Mouse (Mus musculus) A20 (cell line): Measurements from ENCODE around the gene Ier5.

ENCODE experiments used
- DNase-seq: peaks from one replicate; pipeline ENCODE4 v3.0.0-alpha.2; 2011; ENCODE audit warnings: low read depth, low spot score

Ier5 gene

DNA sequence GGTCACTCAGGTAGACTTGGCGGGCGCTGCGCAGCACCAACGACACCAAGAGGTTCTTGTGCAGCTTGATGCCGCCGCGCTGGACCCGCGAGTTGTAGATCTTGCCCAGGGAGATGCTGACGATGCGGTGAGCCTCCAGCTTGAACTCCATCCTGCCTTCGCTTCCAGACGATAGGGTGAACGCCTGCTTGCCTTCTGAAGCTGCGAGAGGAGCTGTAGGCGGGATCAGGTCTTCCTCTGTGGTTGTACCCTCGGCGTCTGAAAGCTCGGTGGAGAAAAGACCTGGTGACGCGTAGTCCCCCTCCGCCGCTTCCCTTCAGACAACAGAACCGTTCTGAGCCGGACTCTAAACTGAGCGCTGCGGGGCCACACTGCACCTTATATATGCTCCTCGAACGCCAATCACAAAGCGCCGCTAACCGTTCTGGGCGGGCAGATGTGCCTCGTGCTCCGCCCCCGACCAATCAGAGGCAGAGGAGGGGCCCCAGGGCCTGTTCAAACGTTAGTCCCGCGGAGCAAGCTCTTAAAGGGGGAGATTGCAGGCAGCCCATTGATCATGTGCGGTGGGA lies at the start of gene Ier5:
Gene Ier5 (minus strand): TSS at position 357 of the 569 bp plus-strand sequence.
- DNase-seq: peak; percentile 98

GRCm38 (mm10) chr1:155147228-155147627 lies 47.8 kb upstream of the Ier5 start:
- DNase-seq: peak; percentile 21

DNA sequence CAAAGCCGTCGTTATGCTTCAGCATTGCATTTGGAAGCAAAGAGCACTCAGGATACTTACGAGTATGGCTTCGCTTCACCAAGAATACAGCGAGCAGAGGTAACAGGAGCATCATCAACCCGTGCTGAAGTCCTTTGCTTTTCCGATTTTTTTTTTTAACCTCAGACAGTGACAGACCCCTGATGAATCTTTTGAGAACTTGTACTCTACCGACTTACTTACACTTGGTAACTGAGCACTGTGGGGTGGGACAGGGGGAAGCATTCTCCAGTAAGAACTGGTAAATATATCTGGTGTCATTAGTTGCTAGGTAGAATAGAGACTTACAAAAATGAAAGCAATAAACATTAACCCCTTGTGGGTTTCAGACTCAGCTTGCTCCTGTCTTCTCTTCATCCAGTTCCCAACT lies 47.1 kb upstream of the Ier5 start, which contains the start of gene Mr1:
Gene Mr1 (minus strand): TSS at position 243 of the 409 bp plus-strand sequence.
- DNase-seq: peak; percentile 86

DNA sequence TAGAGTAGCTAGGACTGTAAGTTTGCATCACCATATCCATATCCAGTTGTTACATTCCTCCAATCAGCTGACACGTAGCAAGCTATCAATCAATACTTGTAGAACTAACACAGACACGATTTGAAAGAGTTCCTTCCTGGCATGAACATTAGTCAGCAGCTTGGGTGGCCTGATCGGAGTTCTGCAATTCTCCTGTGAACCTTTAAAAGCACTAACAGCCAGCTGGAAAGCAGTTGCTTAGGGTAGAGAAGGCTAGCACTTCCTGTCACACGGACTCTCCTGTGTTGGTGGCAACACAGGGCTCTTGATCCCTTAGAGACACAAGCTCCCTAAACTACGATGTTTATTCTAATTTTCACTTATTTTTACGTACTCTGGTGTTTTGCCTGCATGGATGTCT lies 46.2 kb upstream of the Ier5 start:
- DNase-seq: peak; percentile 53

DNA sequence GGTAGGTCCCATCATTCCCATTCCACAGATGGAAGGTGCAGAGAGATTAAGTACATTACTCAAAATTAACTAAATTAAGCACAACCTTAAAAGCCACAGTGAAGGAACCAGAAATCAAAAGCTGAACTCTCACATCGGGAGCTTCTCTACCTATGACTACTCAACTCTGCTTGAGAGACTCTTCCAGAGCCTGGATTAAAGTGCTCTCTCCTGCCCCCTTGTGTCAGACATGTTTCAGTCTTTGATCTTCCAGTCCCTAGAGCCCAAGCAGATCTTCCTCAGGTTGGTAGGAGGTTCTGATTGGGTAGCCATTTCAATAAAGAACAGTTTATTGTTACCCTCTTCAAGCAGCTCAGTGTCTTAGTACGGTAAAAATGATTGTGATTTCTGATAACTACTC lies 40.6 kb upstream of the Ier5 start:
- peak; percentile 79 for DNase-seq

- no peak for DNase-seq
These were observed 39.4 kb upstream of the Ier5 start for GRCm38 (mm10) chr1:155138795-155139194.

DNA sequence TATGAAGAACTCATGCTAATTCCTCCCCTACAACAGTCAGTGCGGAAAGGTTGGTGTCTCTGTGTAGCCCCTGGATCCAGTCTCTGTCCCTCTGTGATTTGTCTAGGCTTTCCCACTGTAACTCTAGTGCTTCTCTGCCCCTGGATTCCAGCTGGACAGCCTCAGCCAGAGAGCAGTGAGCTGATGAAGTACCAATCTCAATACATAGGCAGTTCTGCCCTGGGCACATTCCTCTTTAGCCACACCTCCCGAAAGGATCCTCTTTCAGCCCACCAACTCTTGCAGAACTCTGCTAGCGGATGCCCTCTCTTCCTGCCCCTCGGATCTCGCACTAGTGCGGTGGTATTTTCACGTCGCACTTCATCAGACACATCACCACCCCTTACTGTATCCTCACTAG lies 35.4 kb upstream of the Ier5 start:
- DNase-seq: no peak

DNA sequence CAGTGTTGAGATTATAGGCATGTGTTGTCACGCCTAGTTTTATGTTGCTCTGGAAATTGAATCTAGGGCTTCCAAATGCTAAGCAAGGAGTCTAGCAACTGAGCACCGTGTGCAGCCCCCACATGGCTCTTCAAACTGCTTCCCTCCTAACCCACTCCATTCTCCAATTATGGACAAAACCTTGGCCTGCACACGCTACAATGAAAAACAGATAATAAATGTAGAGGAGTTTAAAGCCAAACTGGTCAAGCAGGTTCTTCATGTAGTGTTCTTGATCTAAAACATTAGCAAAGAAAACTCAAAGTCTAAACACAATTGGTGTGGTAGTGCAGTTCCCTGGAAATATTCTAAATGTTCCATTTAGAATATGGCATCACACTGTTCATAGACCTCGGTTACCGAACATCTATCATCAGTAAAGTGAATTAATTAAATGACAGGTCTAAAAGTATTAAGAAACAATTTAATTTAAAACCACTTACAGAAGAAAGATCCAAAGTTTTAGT lies 28.0 kb upstream of the Ier5 start:
- DNase-seq: no peak

- DNase-seq: no peak
These were observed 27.3 kb upstream of the Ier5 start for GRCm38 (mm10) chr1:155126716-155127115.

DNA sequence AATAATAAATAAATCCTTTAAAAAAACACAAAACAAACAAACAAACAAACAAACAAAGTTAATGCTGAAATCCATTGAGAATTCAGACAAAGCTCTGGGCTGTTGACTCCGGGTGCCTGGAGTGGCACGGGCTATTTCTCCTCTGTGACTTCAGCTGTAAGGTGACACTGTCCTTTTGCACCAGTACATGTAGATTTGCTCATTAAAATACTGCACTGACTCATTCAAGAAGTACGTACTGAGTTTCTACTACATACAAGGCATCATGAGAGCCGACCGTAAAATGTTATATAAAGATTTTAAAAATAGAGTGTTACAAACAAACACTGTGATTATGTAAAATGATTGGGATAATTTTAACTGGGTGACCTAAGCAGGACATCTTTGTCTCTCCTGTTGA lies 25.0 kb upstream of the Ier5 start:
- DNase-seq: no peak

- no peak for DNase-seq
These were observed 22.8 kb upstream of the Ier5 start for GRCm38 (mm10) chr1:155121977-155122939.

DNA sequence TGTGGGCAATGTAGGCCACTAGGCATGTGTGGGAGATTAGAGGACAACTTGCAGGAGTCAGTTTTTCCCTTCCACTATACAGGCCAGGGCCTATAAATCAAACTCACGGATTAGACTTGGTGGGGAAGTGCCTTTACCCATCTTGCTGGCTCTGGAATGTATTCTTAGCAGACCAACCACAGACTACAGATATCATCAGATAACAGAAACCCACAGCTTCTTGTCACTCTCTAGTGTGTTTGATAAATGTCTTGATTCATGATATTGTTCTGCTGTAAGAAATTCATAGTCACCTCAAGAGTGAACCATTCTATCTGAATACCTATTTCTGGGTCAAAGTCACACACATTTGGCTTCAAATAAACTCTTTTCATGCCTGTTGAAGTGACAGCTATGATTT lies 20.3 kb upstream of the Ier5 start:
- DNase-seq: no peak

- no peak for DNase-seq
These were observed 14.5 kb upstream of the Ier5 start for GRCm38 (mm10) chr1:155113946-155114345.

GRCm38 (mm10) chr1:155112875-155113274 lies 13.4 kb upstream of the Ier5 start:
- DNase-seq: no peak

GRCm38 (mm10) chr1:155112118-155112517 lies 12.7 kb upstream of the Ier5 start:
- DNase-seq: no peak

- DNase-seq: no peak
These were observed 12.1 kb upstream of the Ier5 start for GRCm38 (mm10) chr1:155111491-155111890.

GRCm38 (mm10) chr1:155109387-155110350 lies 10.2 kb upstream of the Ier5 start:
- peak; percentile 58 for DNase-seq

DNA sequence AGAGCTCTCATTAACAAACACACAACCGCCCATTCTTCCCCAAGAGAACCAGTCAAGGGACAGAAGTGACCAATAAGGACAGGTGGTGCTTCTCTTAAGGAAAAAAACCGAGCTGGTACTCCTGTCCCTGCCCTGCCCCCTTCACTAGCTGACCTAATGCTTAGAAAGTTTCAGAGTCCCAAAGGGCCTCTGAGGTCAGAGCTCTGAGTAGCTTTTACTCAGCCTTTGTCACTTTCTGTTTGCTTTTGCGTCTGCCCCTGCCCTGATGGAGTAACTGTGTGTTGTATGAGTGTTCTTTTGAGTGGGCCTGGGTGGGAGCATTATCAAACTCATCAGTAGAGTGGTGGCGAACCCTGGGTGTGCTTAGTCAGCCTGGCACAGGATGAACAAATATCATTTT lies 9.0 kb upstream of the Ier5 start:
- DNase-seq: no peak

GRCm38 (mm10) chr1:155107843-155108242 lies 8.4 kb upstream of the Ier5 start:
- DNase-seq: no peak

DNA sequence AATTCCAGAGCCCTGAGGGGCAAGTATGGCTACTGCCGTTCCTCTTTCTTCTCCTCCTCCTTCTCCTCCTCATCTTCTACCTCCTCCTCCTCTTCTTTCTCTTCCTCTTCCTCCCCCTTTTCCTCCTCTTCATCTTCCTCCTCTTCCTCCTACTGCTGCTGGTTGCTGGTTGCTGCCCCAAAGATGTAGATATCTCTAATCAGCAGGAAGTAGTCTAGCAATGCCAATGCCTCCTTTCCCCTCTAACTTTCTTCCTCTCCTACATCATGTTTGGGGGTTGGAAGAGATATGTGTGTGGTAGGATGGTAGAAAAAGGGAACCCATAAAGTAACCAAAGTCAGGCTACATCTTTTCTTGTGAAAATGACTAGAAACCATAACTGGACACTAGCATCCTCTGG lies 6.9 kb upstream of the Ier5 start:
- no peak for DNase-seq

- DNase-seq: no peak
These were observed 4.6 kb upstream of the Ier5 start for GRCm38 (mm10) chr1:155103991-155104390.

DNA sequence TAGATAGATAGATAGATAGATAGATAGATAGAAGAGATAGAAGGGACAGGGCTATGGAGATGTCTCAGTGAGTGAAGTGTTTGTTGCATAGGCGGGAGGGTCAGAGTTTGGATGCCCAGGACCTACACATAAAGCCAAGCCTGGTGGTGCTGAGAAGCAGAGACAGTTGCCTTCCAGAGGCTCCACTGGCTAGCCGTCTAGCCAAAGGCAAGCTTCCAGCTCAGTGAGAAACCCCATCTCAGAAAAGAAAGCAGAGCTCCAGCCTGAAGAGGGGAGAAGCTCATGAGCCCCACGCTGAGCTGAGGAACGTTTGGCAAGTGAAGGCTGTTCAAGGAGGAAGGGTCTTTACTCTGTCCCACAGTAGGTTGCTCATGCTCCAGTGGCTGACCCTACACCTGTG lies 3.2 kb upstream of the Ier5 start:
- DNase-seq: no peak
